25 mouse cellular contexts compared by ENCODE assay signal in the genomic region with DNA sequence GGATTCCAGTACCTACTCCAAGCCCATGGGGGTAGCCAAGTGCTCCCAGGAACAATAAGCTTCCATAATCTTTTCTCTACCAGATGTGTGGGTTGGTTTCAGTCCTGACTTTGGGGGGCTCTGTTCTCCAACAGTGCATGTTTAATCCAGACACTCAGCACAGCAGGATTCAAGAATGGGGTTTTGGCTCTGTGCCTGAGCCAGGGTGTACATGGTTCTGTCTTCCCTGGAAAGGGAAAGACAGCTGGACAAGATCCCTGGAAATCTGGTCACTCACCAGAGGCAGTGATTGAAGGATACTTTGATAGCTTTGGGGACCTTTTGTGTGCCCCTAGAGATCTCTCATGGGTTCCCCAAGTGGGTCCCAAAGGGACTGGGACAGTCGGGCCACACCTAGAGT. TPM values are rescaled to one million over a fixed set of nuclear protein-coding genes. Genes with fewer than 3 reads are reported as not detected.
DNase-seq lines count a peak whose midpoint lies in the region; ATAC-seq and TF ChIP-seq lines count a peak whose summit lies in the region.
"Had no signal": no experiment of that assay in that cellular context is flagged by ENCODE, and none has a peak within 500 bp of the region (broad histone marks: within the 10 kb centered on the region; RNA-seq: fewer than 3 reads in every experiment).

No protein-coding gene starts in this region.

- H3K36me3 ChIP-seq in embryonic facial prominence, embryonic 14.5 days (ENCODE audit: control insufficient read depth, insufficient read depth, low read length) = no peaks in the 10 kb centered on the region
- no peaks in the 10 kb centered on the region for H3K36me3 ChIP-seq in embryonic facial prominence, embryonic 10.5 days (replicated peaks)
- no peaks in the 10 kb centered on the region for H3K36me3 ChIP-seq in lung, embryonic 15.5 days
- no peaks in the 10 kb centered on the region for H3K36me3 ChIP-seq in midbrain, embryonic 11.5 days (ENCODE audit: control insufficient read depth, insufficient read depth, low read length)
- H3K36me3 ChIP-seq: forebrain, embryonic 15.5 days; heart, embryonic 13.5 days; kidney, embryonic 15.5 days; limb, embryonic 13.5 days; midbrain, embryonic 15.5 days; neural tube, embryonic 12.5 days had no signal

- H3K9ac ChIP-seq in embryonic facial prominence, embryonic 14.5 days (ENCODE audit: low read depth, low read length) = no peak overlapping the region
- no peak overlapping the region for H3K9ac ChIP-seq in lung, embryonic 15.5 days
- no peak overlapping the region for H3K9ac ChIP-seq in midbrain, embryonic 11.5 days (ENCODE audit: low read length)
- H3K9ac ChIP-seq: forebrain, embryonic 15.5 days; heart, embryonic 13.5 days; hindbrain, embryonic 14.5 days; kidney, embryonic 15.5 days; limb, embryonic 13.5 days; midbrain, embryonic 15.5 days; neural tube, embryonic 12.5 days had no signal

- no peak for TF ChIP-seq POLR2A in brain, embryonic 14.5 days (IDR thresholded peaks at IDR 0.05; ENCODE audit: borderline replicate concordance, extremely low read depth, insufficient read depth, insufficient read length, poor library complexity, severe bottlenecking)

- H3K4me3 ChIP-seq in embryonic facial prominence, embryonic 14.5 days (ENCODE audit: low read depth, low read length) = no peak overlapping the region
- no peak overlapping the region for H3K4me3 ChIP-seq in embryonic facial prominence, embryonic 10.5 days
- H3K4me3 ChIP-seq in lung, embryonic 15.5 days = no peak overlapping the region
- no peak overlapping the region for H3K4me3 ChIP-seq in midbrain, embryonic 11.5 days (ENCODE audit: low read depth, low read length)
- H3K4me3 ChIP-seq: forebrain, embryonic 15.5 days; heart, embryonic 13.5 days; kidney, embryonic 15.5 days; limb, embryonic 13.5 days; midbrain, embryonic 15.5 days; neural tube, embryonic 12.5 days had no signal

- 80% methylated on average over 1 of the region's 1 CpGs for WGBS in embryonic facial prominence, embryonic 14.5 days
- WGBS in embryonic facial prominence, embryonic 10.5 days = 77% methylated on average over 1 of the region's 1 CpGs
- 72% methylated on average over 1 of the region's 1 CpGs for WGBS in lung, embryonic 15.5 days
- 93% methylated on average over 1 of the region's 1 CpGs for WGBS in midbrain, embryonic 11.5 days

- no peak overlapping the region for H3K4me2 ChIP-seq in embryonic facial prominence, embryonic 14.5 days (ENCODE audit: low read depth, low read length)
- no peak overlapping the region for H3K4me2 ChIP-seq in lung, embryonic 15.5 days
- no peak overlapping the region for H3K4me2 ChIP-seq in midbrain, embryonic 11.5 days
- H3K4me2 ChIP-seq: forebrain, embryonic 15.5 days; heart, embryonic 13.5 days; hindbrain, embryonic 14.5 days; kidney, embryonic 15.5 days; limb, embryonic 13.5 days; liver, embryonic 11.5 days; midbrain, embryonic 15.5 days; neural tube, embryonic 12.5 days had no signal

- ATAC-seq in embryonic facial prominence, embryonic 14.5 days (ENCODE audit: low read depth) = no peak
- ATAC-seq in lung, embryonic 15.5 days (ENCODE audit: borderline replicate concordance, extremely low read depth, low FRiP score, low TSS enrichment) = peak; percentile 20; the same call in 1 of the 2 replicates
- no peak for ATAC-seq in midbrain, embryonic 11.5 days (ENCODE audit: low FRiP score)
- ATAC-seq: forebrain, embryonic 15.5 days; inflammation-experienced regulatory T-cells, adult 6 months; lung, postnatal 0 days; midbrain, embryonic 15.5 days had no signal

- peak; percentile 33 for DNase-seq in embryonic facial prominence, embryonic 14.5 days (ENCODE audit: low spot score)
- DNase-seq in embryonic facial prominence, embryonic 10.5 days (ENCODE audit: low spot score) = no peak
- no peak for DNase-seq in lung, postnatal 4 days
- peak; percentile 19 for DNase-seq in brain, embryonic 14.5 days (ENCODE audit: low read depth)
- DNase-seq in midbrain, embryonic 11.5 days (ENCODE audit: low spot score, missing footprints) = no peak
- DNase-seq: gastrocnemius, postnatal 36 days; heart, adult 18-20 months; heart, postnatal 10 days; right cerebral cortex, adult 18-20 months; spleen, adult 18-20 months had no signal

- H3K4me1 ChIP-seq in embryonic facial prominence, embryonic 14.5 days (ENCODE audit: control insufficient read depth, insufficient read depth, low read length) = no peaks in the 10 kb centered on the region
- H3K4me1 ChIP-seq in embryonic facial prominence, embryonic 10.5 days = peaks cover 8% of the 10 kb centered on the region; the same call in 1 of the 2 replicates
- H3K4me1 ChIP-seq in lung, embryonic 15.5 days = peaks cover 39% of the 10 kb centered on the region
- no peaks in the 10 kb centered on the region for H3K4me1 ChIP-seq in midbrain, embryonic 11.5 days (ENCODE audit: control insufficient read depth, insufficient read depth, low read length)
- H3K4me1 ChIP-seq: limb, embryonic 13.5 days; neural tube, embryonic 12.5 days had no signal

- no peak for TF ChIP-seq CTCF in brain, embryonic 14.5 days (IDR thresholded peaks at IDR 0.05; ENCODE audit: borderline replicate concordance, extremely low read depth, insufficient read depth, insufficient read length)

- no peaks in the 10 kb centered on the region for H3K9me3 ChIP-seq in embryonic facial prominence, embryonic 14.5 days (ENCODE audit: control insufficient read depth, low read length)
- no peaks in the 10 kb centered on the region for H3K9me3 ChIP-seq in embryonic facial prominence, embryonic 10.5 days
- H3K9me3 ChIP-seq in lung, embryonic 15.5 days = no peaks in the 10 kb centered on the region
- no peaks in the 10 kb centered on the region for H3K9me3 ChIP-seq in midbrain, embryonic 11.5 days (ENCODE audit: control insufficient read depth, low read length)
- H3K9me3 ChIP-seq: forebrain, embryonic 15.5 days; heart, embryonic 13.5 days; kidney, embryonic 15.5 days; limb, embryonic 13.5 days; midbrain, embryonic 15.5 days; neural tube, embryonic 12.5 days had no signal

- H3K27me3 ChIP-seq in embryonic facial prominence, embryonic 14.5 days (replicated peaks; ENCODE audit: control insufficient read depth, insufficient read depth, low read length) = no peaks in the 10 kb centered on the region
- no peaks in the 10 kb centered on the region for H3K27me3 ChIP-seq in embryonic facial prominence, embryonic 10.5 days (replicated peaks; ENCODE audit: low read depth, poor library complexity, severe bottlenecking)
- no peaks in the 10 kb centered on the region for H3K27me3 ChIP-seq in lung, embryonic 15.5 days
- no peaks in the 10 kb centered on the region for H3K27me3 ChIP-seq in midbrain, embryonic 11.5 days (ENCODE audit: control insufficient read depth, insufficient read depth, low read length)
- H3K27me3 ChIP-seq: forebrain, embryonic 15.5 days; kidney, embryonic 15.5 days; limb, embryonic 13.5 days; midbrain, embryonic 15.5 days; neural tube, embryonic 12.5 days had no signal

- H3K27ac ChIP-seq in embryonic facial prominence, embryonic 14.5 days (replicated peaks; ENCODE audit: low read depth, low read length) = no peak overlapping the region
- no peak overlapping the region for H3K27ac ChIP-seq in embryonic facial prominence, embryonic 10.5 days (replicated peaks)
- H3K27ac ChIP-seq in lung, embryonic 15.5 days = no peak overlapping the region
- no peak overlapping the region for H3K27ac ChIP-seq in midbrain, embryonic 11.5 days (ENCODE audit: low read depth, low read length)
- H3K27ac ChIP-seq: forebrain, embryonic 15.5 days; heart, embryonic 13.5 days; hindbrain, embryonic 14.5 days; kidney, embryonic 15.5 days; limb, embryonic 13.5 days; midbrain, embryonic 15.5 days; neural tube, embryonic 12.5 days had no signal

RNA-seq across cellular contexts. Expression of a gene that starts 6.9 kb away (rescaled TPM):
- not detected in 2 replicates for polyA plus RNA-seq in embryonic facial prominence, embryonic 14.5 days (2014; fragmentation: Nextera tagmentation; extraction: Ambion mirVana)
- polyA plus RNA-seq in embryonic facial prominence, embryonic 10.5 days (2016; fragmentation: Nextera tagmentation; extraction: Ambion mirVana) = not detected in 2 replicates
- not detected in 2 replicates for polyA plus RNA-seq in lung, embryonic 15.5 days (2015; fragmentation: Nextera tagmentation; extraction: Ambion mirVana)
- not detected in 2 replicates for polyA plus RNA-seq in brain, embryonic 14.5 days (2012; rRNA removed)
- not detected in 2 replicates for polyA plus RNA-seq in midbrain, embryonic 11.5 days (2014; fragmentation: Nextera tagmentation; extraction: Ambion mirVana)
- polyA plus RNA-seq: cortical plate, adult 2 months; forebrain, embryonic 15.5 days; frontal cortex, adult 2 months; heart, embryonic 13.5 days; hindbrain, embryonic 14.5 days; inflammation-experienced regulatory T-cells, adult 6 months; kidney, embryonic 15.5 days; limb, embryonic 13.5 days; liver, embryonic 11.5 days; lung, postnatal 0 days; midbrain, embryonic 15.5 days; neural tube, embryonic 12.5 days had no signal

RNA-seq across cellular contexts. Expression of a gene that starts 30.6 kb away (rescaled TPM):
- 0.22 and 0.80 TPM in 2 replicates for polyA plus RNA-seq in embryonic facial prominence, embryonic 14.5 days (2014; fragmentation: Nextera tagmentation; extraction: Ambion mirVana)
- not detected in 2 replicates for polyA plus RNA-seq in embryonic facial prominence, embryonic 10.5 days (2016; fragmentation: Nextera tagmentation; extraction: Ambion mirVana)
- polyA plus RNA-seq in lung, embryonic 15.5 days (2015; fragmentation: Nextera tagmentation; extraction: Ambion mirVana) = 0.26 TPM in 1 of 2 replicates, not detected in the other
- polyA plus RNA-seq in brain, embryonic 14.5 days (2012; rRNA removed) = 0.19 TPM in 1 of 2 replicates, not detected in the other
- not detected in 2 replicates for polyA plus RNA-seq in midbrain, embryonic 11.5 days (2014; fragmentation: Nextera tagmentation; extraction: Ambion mirVana)
- polyA plus RNA-seq: C2C12; cortical plate, adult 2 months; forebrain, embryonic 15.5 days; frontal cortex, adult 2 months; heart, embryonic 13.5 days; hindbrain, embryonic 14.5 days; inflammation-experienced regulatory T-cells, adult 6 months; midbrain, embryonic 15.5 days; neural tube, embryonic 12.5 days had no signal

RNA-seq across cellular contexts. Expression of a gene that starts 34.3 kb away (rescaled TPM):
- polyA plus RNA-seq in embryonic facial prominence, embryonic 14.5 days (2014; fragmentation: Nextera tagmentation; extraction: Ambion mirVana) = not detected in 2 replicates
- 0.11 TPM in 1 of 2 replicates, not detected in the other for polyA plus RNA-seq in embryonic facial prominence, embryonic 10.5 days (2016; fragmentation: Nextera tagmentation; extraction: Ambion mirVana)
- polyA plus RNA-seq in lung, embryonic 15.5 days (2015; fragmentation: Nextera tagmentation; extraction: Ambion mirVana) = 0.09 TPM in 1 of 2 replicates, not detected in the other
- polyA plus RNA-seq in brain, embryonic 14.5 days (2012; rRNA removed) = not detected in 2 replicates
- polyA plus RNA-seq in midbrain, embryonic 11.5 days (2014; fragmentation: Nextera tagmentation; extraction: Ambion mirVana) = 0.08 TPM in 1 of 2 replicates, not detected in the other
- polyA plus RNA-seq: cortical plate, adult 2 months; forebrain, embryonic 15.5 days; heart, embryonic 13.5 days; hindbrain, embryonic 14.5 days; inflammation-experienced regulatory T-cells, adult 6 months; kidney, embryonic 15.5 days; limb, embryonic 13.5 days; liver, embryonic 16.5 days; lung, postnatal 0 days; midbrain, embryonic 15.5 days; neural tube, embryonic 12.5 days had no signal

RNA-seq across cellular contexts. Expression of a gene that starts 48.2 kb away (rescaled TPM):
- polyA plus RNA-seq in embryonic facial prominence, embryonic 14.5 days (2014; fragmentation: Nextera tagmentation; extraction: Ambion mirVana) = 0.34 and 0.72 TPM in 2 replicates
- not detected in 2 replicates for polyA plus RNA-seq in embryonic facial prominence, embryonic 10.5 days (2016; fragmentation: Nextera tagmentation; extraction: Ambion mirVana)
- polyA plus RNA-seq in lung, embryonic 15.5 days (2015; fragmentation: Nextera tagmentation; extraction: Ambion mirVana) = not detected in 2 replicates
- not detected in 2 replicates for polyA plus RNA-seq in brain, embryonic 14.5 days (2012; rRNA removed)
- polyA plus RNA-seq in midbrain, embryonic 11.5 days (2014; fragmentation: Nextera tagmentation; extraction: Ambion mirVana) = not detected in 2 replicates
- polyA plus RNA-seq: C2C12; cortical plate, adult 2 months; forebrain, embryonic 15.5 days; frontal cortex, adult 2 months; heart, embryonic 13.5 days; hindbrain, embryonic 14.5 days; inflammation-experienced regulatory T-cells, adult 6 months; limb, embryonic 13.5 days; liver, embryonic 11.5 days; midbrain, embryonic 15.5 days; neural tube, embryonic 12.5 days had no signal

RNA-seq across cellular contexts. Expression of a gene that starts 48.5 kb away (rescaled TPM):
- 1.2 and 1.6 TPM in 2 replicates for polyA plus RNA-seq in embryonic facial prominence, embryonic 14.5 days (2014; fragmentation: Nextera tagmentation; extraction: Ambion mirVana)
- polyA plus RNA-seq in embryonic facial prominence, embryonic 10.5 days (2016; fragmentation: Nextera tagmentation; extraction: Ambion mirVana) = 0.09 TPM in 1 of 2 replicates, not detected in the other
- polyA plus RNA-seq in lung, embryonic 15.5 days (2015; fragmentation: Nextera tagmentation; extraction: Ambion mirVana) = 0.09 TPM in 1 of 2 replicates, not detected in the other
- 0.26 and 0.30 TPM in 2 replicates for polyA plus RNA-seq in brain, embryonic 14.5 days (2012; rRNA removed)
- 0.12 TPM in 1 of 2 replicates, not detected in the other for polyA plus RNA-seq in midbrain, embryonic 11.5 days (2014; fragmentation: Nextera tagmentation; extraction: Ambion mirVana)
- polyA plus RNA-seq: C2C12; forebrain, embryonic 15.5 days; heart, embryonic 13.5 days; inflammation-experienced regulatory T-cells, adult 6 months; liver, embryonic 11.5 days; liver, embryonic 16.5 days; lung, postnatal 0 days had no signal

Comparison
In these comparisons a context has a peak if more than half of its experiments do, and no peak if none do; other contexts are left out.
1. DNase-seq: peak in embryonic facial prominence, embryonic 14.5 days (single experiment) and brain, embryonic 14.5 days (single experiment); none in embryonic facial prominence, embryonic 10.5 days (single experiment), lung, postnatal 4 days (0 of 2) and midbrain, embryonic 11.5 days (single experiment).